9 mouse cellular contexts compared by ENCODE assay signal in the genomic region with DNA sequence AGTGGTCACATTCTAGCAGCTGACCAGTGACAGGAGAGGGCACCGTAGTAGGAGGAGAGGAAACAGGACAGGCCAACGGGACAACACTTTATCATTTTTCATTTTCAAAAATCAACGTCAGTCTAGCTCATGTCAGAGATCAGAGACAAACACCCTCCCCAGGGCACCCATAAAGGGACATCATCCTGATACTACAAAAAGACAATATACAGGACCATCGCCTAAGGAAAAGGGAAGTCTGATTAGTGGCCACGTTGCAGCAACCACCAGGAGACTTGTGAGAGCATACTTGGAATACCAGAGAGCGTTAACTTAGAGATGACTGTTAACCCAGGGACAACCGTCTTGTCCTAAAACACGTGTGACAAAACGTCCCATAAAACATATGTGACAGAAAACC. TPM values are rescaled to one million over a fixed set of nuclear protein-coding genes. Genes with fewer than 3 reads are reported as not detected.
DNase-seq lines count a peak whose midpoint lies in the region; ATAC-seq lines count a peak whose summit lies in the region.
"Had no signal": no experiment of that assay in that cellular context is flagged by ENCODE, and none has a peak within 500 bp of the region (broad histone marks: within the 10 kb centered on the region; RNA-seq: fewer than 3 reads in every experiment).

No protein-coding gene starts in this region.

- WGBS in kidney, embryonic 15.5 days = 28% methylated on average over 9 of the region's 9 CpGs
- WGBS in embryonic facial prominence, embryonic 12.5 days = 42% methylated on average over 9 of the region's 9 CpGs
- 35% methylated on average over 9 of the region's 9 CpGs for WGBS in hindbrain, embryonic 12.5 days
- 23% methylated on average over 9 of the region's 9 CpGs for WGBS in liver, embryonic 13.5 days (ENCODE audit: insufficient replicate concordance)

- H3K9ac ChIP-seq in kidney, embryonic 15.5 days = no peak overlapping the region
- H3K9ac ChIP-seq in embryonic facial prominence, embryonic 12.5 days = no peak overlapping the region
- no peak overlapping the region for H3K9ac ChIP-seq in hindbrain, embryonic 12.5 days
- H3K9ac ChIP-seq in liver, embryonic 13.5 days = no peak overlapping the region

- H3K27me3 ChIP-seq in kidney, embryonic 15.5 days = no peaks in the 10 kb centered on the region
- peaks cover 15% of the 10 kb centered on the region for H3K27me3 ChIP-seq in embryonic facial prominence, embryonic 12.5 days
- H3K27me3 ChIP-seq in hindbrain, embryonic 12.5 days = peaks cover 67% of the 10 kb centered on the region
- peaks cover 33% of the 10 kb centered on the region for H3K27me3 ChIP-seq in liver, embryonic 13.5 days

- no peak for DNase-seq in kidney, postnatal 10 days
- DNase-seq in liver, embryonic 13.5 days = no peak
- DNase-seq in c-Kit-positive CD71-positive TER-119-positive erythroid progenitor cells, embryonic 14.5 days (ENCODE audit: low spot score) = no peak
- DNase-seq in right cerebral cortex, postnatal 4 days = no peak
- DNase-seq: adrenal gland, postnatal 36 days had no signal

- H3K9me3 ChIP-seq in kidney, embryonic 15.5 days (replicated peaks) = no peaks in the 10 kb centered on the region
- H3K9me3 ChIP-seq in embryonic facial prominence, embryonic 12.5 days = no peaks in the 10 kb centered on the region
- no peaks in the 10 kb centered on the region for H3K9me3 ChIP-seq in hindbrain, embryonic 12.5 days (replicated peaks)
- H3K9me3 ChIP-seq in liver, embryonic 13.5 days (replicated peaks) = no peaks in the 10 kb centered on the region

- no peak overlapping the region for H3K27ac ChIP-seq in kidney, embryonic 15.5 days
- no peak overlapping the region for H3K27ac ChIP-seq in embryonic facial prominence, embryonic 12.5 days
- H3K27ac ChIP-seq in hindbrain, embryonic 12.5 days = no peak overlapping the region
- H3K27ac ChIP-seq in liver, embryonic 13.5 days = no peak overlapping the region
- H3K27ac ChIP-seq: left cerebral cortex, adult 2 months had no signal

- no peaks in the 10 kb centered on the region; the same call in 1 of the 2 replicates for H3K36me3 ChIP-seq in kidney, embryonic 15.5 days
- no peaks in the 10 kb centered on the region for H3K36me3 ChIP-seq in embryonic facial prominence, embryonic 12.5 days
- H3K36me3 ChIP-seq in hindbrain, embryonic 12.5 days = no peaks in the 10 kb centered on the region
- H3K36me3 ChIP-seq in liver, embryonic 13.5 days = no peaks in the 10 kb centered on the region

- peak overlapping the region; percentile 82 for H3K4me3 ChIP-seq in kidney, embryonic 15.5 days (replicated peaks)
- H3K4me3 ChIP-seq in embryonic facial prominence, embryonic 12.5 days = peak overlapping the region; percentile 50; the same call in 1 of the 2 replicates
- no peak overlapping the region for H3K4me3 ChIP-seq in hindbrain, embryonic 12.5 days
- H3K4me3 ChIP-seq in liver, embryonic 13.5 days (replicated peaks) = no peak overlapping the region

- H3K4me2 ChIP-seq in kidney, embryonic 15.5 days = peak overlapping the region; percentile 90
- H3K4me2 ChIP-seq in embryonic facial prominence, embryonic 12.5 days (replicated peaks) = peak overlapping the region; percentile 73
- peak overlapping the region; percentile 89 for H3K4me2 ChIP-seq in hindbrain, embryonic 12.5 days (replicated peaks)
- peak overlapping the region; percentile 67 for H3K4me2 ChIP-seq in liver, embryonic 13.5 days

- peaks cover 62% of the 10 kb centered on the region for H3K4me1 ChIP-seq in kidney, embryonic 15.5 days
- H3K4me1 ChIP-seq in embryonic facial prominence, embryonic 12.5 days = peaks cover 14% of the 10 kb centered on the region; the same call in 1 of the 2 replicates
- peaks cover 6% of the 10 kb centered on the region; the same call in 1 of the 2 replicates for H3K4me1 ChIP-seq in hindbrain, embryonic 12.5 days
- peaks cover 8% of the 10 kb centered on the region; the same call in 1 of the 2 replicates for H3K4me1 ChIP-seq in liver, embryonic 13.5 days (replicated peaks)

- no peak for ATAC-seq in kidney, embryonic 15.5 days (replicated peaks; ENCODE audit: low FRiP score)
- ATAC-seq in embryonic facial prominence, embryonic 12.5 days (ENCODE audit: insufficient number of reproducible peaks, insufficient read depth, low FRiP score, low TSS enrichment) = no peak
- no peak for ATAC-seq in hindbrain, embryonic 12.5 days (ENCODE audit: low FRiP score)
- no peak for ATAC-seq in liver, embryonic 13.5 days (ENCODE audit: low read depth)

RNA-seq across cellular contexts. Expression of a gene that starts 1.7 kb away (rescaled TPM):
- 27.3 and 30.6 TPM in 2 replicates for polyA plus RNA-seq in kidney, embryonic 15.5 days (2015; fragmentation: Nextera tagmentation; extraction: Ambion mirVana)
- 8.7 and 9.6 TPM in 2 replicates for polyA plus RNA-seq in embryonic facial prominence, embryonic 12.5 days (2016; fragmentation: Nextera tagmentation; extraction: Ambion mirVana)
- 7.1 and 7.3 TPM in 2 replicates for polyA plus RNA-seq in hindbrain, embryonic 12.5 days (2016; fragmentation: Nextera tagmentation; extraction: Ambion mirVana)
- polyA plus RNA-seq in liver, embryonic 13.5 days (2015; fragmentation: Nextera tagmentation; extraction: Ambion mirVana) = 1.9 and 2.2 TPM in 2 replicates

Comparison
In these comparisons a context has a peak if more than half of its experiments do, and no peak if none do; other contexts are left out.
1. H3K4me3 ChIP-seq: peak in kidney, embryonic 15.5 days (single experiment) and embryonic facial prominence, embryonic 12.5 days (single experiment); none in hindbrain, embryonic 12.5 days (single experiment) and liver, embryonic 13.5 days (single experiment).
2. Peak in every context shown above with its lines, with median percentiles within 50 percentile points of each other: H3K4me2 ChIP-seq.